Mouse (Mus musculus): ENCODE measurements around the gene Defa34. TPM values are rescaled to one million over a fixed set of nuclear protein-coding genes. Genes with fewer than 3 reads are reported as not detected.
"Not testable (repeated sequence)": the region's sequence is repeated elsewhere in the genome, so short reads cannot be mapped to it uniquely, and the experiment has no call there.

Defa34 gene
- polyA plus RNA-seq (2012; rRNA removed) = not detected in 2 replicates

DNA sequence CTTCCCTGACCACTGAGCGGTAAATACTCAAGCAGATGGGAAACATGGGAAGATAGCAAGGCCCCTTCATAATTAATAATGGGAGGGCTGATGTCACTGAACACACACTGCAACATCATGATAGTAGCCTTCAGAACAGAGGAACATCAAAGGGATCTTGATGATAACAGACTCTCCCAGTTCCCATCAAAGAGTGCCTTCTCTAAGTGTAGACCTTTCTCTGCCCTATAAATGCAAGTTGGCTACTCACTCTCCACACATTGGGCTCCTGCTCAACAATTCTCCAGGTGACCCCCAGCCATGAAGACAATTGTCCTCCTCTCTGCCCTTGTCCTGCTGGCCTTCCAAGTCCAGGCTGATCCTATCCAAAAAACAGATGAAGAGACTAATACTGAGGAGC, at the start of gene Defa34:
Gene Defa34 (plus strand): TSS at position 301 of the 400 bp plus-strand sequence.
- WGBS = 74% methylated on average over 1 of the region's 1 CpGs
- H3K27ac ChIP-seq (ENCODE audit: insufficient read depth, low read length); H3K4me3 ChIP-seq (replicated peaks; ENCODE audit: insufficient read depth, low read depth, low read length); H3K4me1 ChIP-seq (ENCODE audit: control insufficient read depth, insufficient read depth, low read length); H3K27me3 ChIP-seq (ENCODE audit: control insufficient read depth, insufficient read depth, low read length); DNase-seq: not testable (repeated sequence)

DNA sequence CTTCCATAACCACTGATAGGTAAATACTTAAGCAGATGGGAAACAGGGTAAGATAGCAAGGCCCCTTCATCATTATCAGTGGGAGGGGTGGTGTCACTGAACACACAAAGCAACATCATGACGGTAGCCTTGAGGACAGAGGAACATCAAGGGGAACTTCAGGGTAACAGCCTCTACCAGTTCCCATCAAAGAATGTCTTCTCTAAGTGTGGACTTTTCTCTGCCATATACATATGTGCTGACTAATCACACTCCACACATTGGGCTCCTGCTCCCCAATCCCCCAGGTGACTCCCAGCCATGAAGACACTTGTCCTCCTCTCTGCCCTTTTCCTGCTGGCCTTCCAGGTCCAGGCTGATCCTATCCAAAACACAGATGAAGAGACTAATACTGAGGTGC, 47.7 kb upstream of the Defa34 start, which contains the start of gene Defa26:
Gene Defa26 (plus strand): TSS at position 301 of the 400 bp plus-strand sequence.
- not testable (repeated sequence) for DNase-seq; H3K27me3 ChIP-seq (ENCODE audit: control insufficient read depth, insufficient read depth, low read length); H3K27ac ChIP-seq (ENCODE audit: insufficient read depth, low read length); H3K4me1 ChIP-seq (ENCODE audit: control insufficient read depth, insufficient read depth, low read length); H3K4me3 ChIP-seq (replicated peaks; ENCODE audit: insufficient read depth, low read depth, low read length)
- WGBS = 92% methylated on average over 1 of the region's 1 CpGs

DNA sequence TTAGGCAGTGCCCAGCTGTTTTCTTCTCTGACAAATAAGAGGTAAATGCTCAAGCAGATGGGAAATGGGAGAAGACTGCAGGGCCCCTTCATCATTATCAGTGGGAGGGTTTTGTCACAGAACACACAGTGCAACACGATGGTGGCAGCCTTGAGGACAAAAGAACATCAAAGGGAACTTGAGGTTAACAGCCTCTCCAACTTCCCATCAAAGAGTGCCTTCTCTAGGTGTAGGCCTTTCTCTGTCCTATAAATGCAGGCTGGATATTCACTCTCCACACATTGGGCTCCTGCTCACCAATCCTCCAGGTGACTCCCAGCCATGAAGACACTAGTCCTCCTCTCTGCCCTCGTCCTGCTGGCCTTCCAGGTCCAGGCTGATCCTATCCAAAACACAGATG, 10.1 kb upstream of the Defa34 start, which contains the start of gene Defa17:
Gene Defa17 (plus strand): TSS at position 301 of the 400 bp plus-strand sequence.
- 86% methylated on average over 1 of the region's 2 CpGs for WGBS
- H3K27me3 ChIP-seq (ENCODE audit: control insufficient read depth, insufficient read depth, low read length); H3K4me1 ChIP-seq (ENCODE audit: control insufficient read depth, insufficient read depth, low read length); H3K4me3 ChIP-seq (replicated peaks; ENCODE audit: insufficient read depth, low read depth, low read length); H3K27ac ChIP-seq (ENCODE audit: insufficient read depth, low read length); DNase-seq: not testable (repeated sequence)

DNA sequence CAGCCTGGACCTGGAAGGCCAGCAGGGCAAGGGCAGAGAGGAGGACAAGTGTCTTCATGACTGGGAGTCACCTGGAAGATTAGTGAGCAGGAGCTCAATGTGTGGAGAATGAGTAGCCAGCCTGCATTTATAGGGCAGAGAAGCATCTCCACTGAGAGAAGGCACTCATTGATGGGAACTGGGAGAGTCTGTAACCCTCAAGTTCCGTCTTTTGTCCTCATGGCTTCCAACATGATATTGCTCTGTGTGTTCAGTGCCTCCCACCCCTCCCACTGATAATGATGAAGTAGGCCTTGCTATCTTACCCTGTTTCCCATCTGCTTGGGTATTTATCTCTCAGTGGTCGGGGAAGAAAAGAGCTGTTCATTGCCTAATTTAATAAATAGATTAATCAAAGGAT, 37.9 kb downstream of the Defa34 start, which contains the start of gene AY761184:
Gene AY761184 (minus strand): TSS at position 101 of the 400 bp plus-strand sequence.
- not testable (repeated sequence) for H3K27me3 ChIP-seq (ENCODE audit: control insufficient read depth, insufficient read depth, low read length); DNase-seq; H3K4me3 ChIP-seq (replicated peaks; ENCODE audit: insufficient read depth, low read depth, low read length); H3K27ac ChIP-seq (ENCODE audit: insufficient read depth, low read length); H3K4me1 ChIP-seq (ENCODE audit: control insufficient read depth, insufficient read depth, low read length)
- 56% methylated on average over 2 of the region's 2 CpGs for WGBS

Other genes with a start within 250 kb of the Defa34 start
- not detected in 2 replicates for gene Defa36, start 238.4 kb upstream of the Defa34 start, polyA plus RNA-seq (2012; rRNA removed)
- 0.30 TPM in 1 of 2 replicates, not detected in the other for gene Gm7849, start 209.2 kb upstream of the Defa34 start, polyA plus RNA-seq (2012; rRNA removed)
- gene Defa20, start 156.5 kb upstream of the Defa34 start, polyA plus RNA-seq (2012; rRNA removed) = not detected in 2 replicates
- gene Defa32, start 136.8 kb upstream of the Defa34 start, polyA plus RNA-seq (2012; rRNA removed) = not detected in 2 replicates
- gene Defa37, start 100.4 kb upstream of the Defa34 start, polyA plus RNA-seq (2012; rRNA removed) = not detected in 2 replicates
- gene Defa28, start 82.8 kb upstream of the Defa34 start, polyA plus RNA-seq (2012; rRNA removed) = not detected in 2 replicates
- not detected in 2 replicates for gene Gm7861, start 71.3 kb upstream of the Defa34 start, polyA plus RNA-seq (2012; rRNA removed)
- gene Defa26, start 47.6 kb upstream of the Defa34 start, polyA plus RNA-seq (2012; rRNA removed) = not detected in 2 replicates
- gene Defa17, start 10.0 kb upstream of the Defa34 start, polyA plus RNA-seq (2012; rRNA removed) = not detected in 2 replicates
- gene AY761184, start 37.8 kb downstream of the Defa34 start, polyA plus RNA-seq (2012; rRNA removed) = not detected in 2 replicates
- gene Defa24, start 68.7 kb downstream of the Defa34 start, polyA plus RNA-seq (2012; rRNA removed) = not detected in 2 replicates
- not detected in 2 replicates for gene Defb50, start 157.7 kb downstream of the Defa34 start, polyA plus RNA-seq (2012; rRNA removed)
- not detected in 2 replicates for gene Defb2, start 174.1 kb downstream of the Defa34 start, polyA plus RNA-seq (2012; rRNA removed)
- not detected in 2 replicates for gene Defb10, start 193.1 kb downstream of the Defa34 start, polyA plus RNA-seq (2012; rRNA removed)
- not detected in 2 replicates for gene Defb9, start 219.6 kb downstream of the Defa34 start, polyA plus RNA-seq (2012; rRNA removed)
- gene Defb11, start 240.6 kb downstream of the Defa34 start, polyA plus RNA-seq (2012; rRNA removed) = 4.5 TPM in 1 of 2 replicates, not detected in the other

Measured in cerebellum, adult 2 months (tissue).